8 mouse cellular contexts compared by ENCODE assay signal in genomic region chr3:79808530-79809179, GRCm38 (mm10). TPM values are rescaled to one million over a fixed set of nuclear protein-coding genes. Genes with fewer than 3 reads are reported as not detected.
DNase-seq lines count a peak whose midpoint lies in the region; ATAC-seq lines count a peak whose summit lies in the region.
"Had no signal": no experiment of that assay in that cellular context is flagged by ENCODE, and none has a peak within 500 bp of the region (broad histone marks: within the 10 kb centered on the region; RNA-seq: fewer than 3 reads in every experiment).

No protein-coding gene starts in this region.

- WGBS in hindbrain, embryonic 14.5 days, result 76% methylated on average over 9 of the region's 9 CpGs
- WGBS in neural tube, embryonic 15.5 days, result 70% methylated on average over 9 of the region's 9 CpGs

- H3K9ac ChIP-seq in hindbrain, embryonic 14.5 days, result no peak overlapping the region
- H3K9ac ChIP-seq in neural tube, embryonic 15.5 days (replicated peaks), result no peak overlapping the region
- H3K9ac ChIP-seq: heart, embryonic 15.5 days had no signal

- H3K4me2 ChIP-seq in hindbrain, embryonic 14.5 days (replicated peaks), result no peak overlapping the region
- peak overlapping the region; percentile 21; the same call in 1 of the 2 replicates for H3K4me2 ChIP-seq in neural tube, embryonic 15.5 days
- H3K4me2 ChIP-seq: heart, embryonic 15.5 days had no signal

- H3K27ac ChIP-seq in hindbrain, embryonic 14.5 days, result no peak overlapping the region
- no peak overlapping the region for H3K27ac ChIP-seq in neural tube, embryonic 15.5 days (replicated peaks)
- H3K27ac ChIP-seq: heart, embryonic 15.5 days had no signal

- no peaks in the 10 kb centered on the region for H3K4me1 ChIP-seq in hindbrain, embryonic 14.5 days (replicated peaks; ENCODE audit: control insufficient read depth, insufficient read depth, low read length)
- peaks cover under 1% of the 10 kb centered on the region for H3K4me1 ChIP-seq in neural tube, embryonic 15.5 days
- H3K4me1 ChIP-seq: heart, embryonic 15.5 days had no signal

- H3K36me3 ChIP-seq in hindbrain, embryonic 14.5 days (replicated peaks; ENCODE audit: control insufficient read depth, insufficient read depth), result no peaks in the 10 kb centered on the region
- no peaks in the 10 kb centered on the region for H3K36me3 ChIP-seq in neural tube, embryonic 15.5 days
- H3K36me3 ChIP-seq: heart, embryonic 15.5 days had no signal

- H3K9me3 ChIP-seq in hindbrain, embryonic 14.5 days (ENCODE audit: control insufficient read depth, low read length), result no peaks in the 10 kb centered on the region
- H3K9me3 ChIP-seq in neural tube, embryonic 15.5 days (replicated peaks), result no peaks in the 10 kb centered on the region
- H3K9me3 ChIP-seq: heart, embryonic 15.5 days had no signal

- intact Hi-C loops in heart, postnatal 14 days (cut with DNase I), result loop anchor here (1.0 to 2.0 kb wide), 2 partner anchors 135 to 144 kb away; no protein-coding TSS in a partner anchor

- no peaks in the 10 kb centered on the region for H3K27me3 ChIP-seq in hindbrain, embryonic 14.5 days (ENCODE audit: control insufficient read depth, insufficient read depth, low read length)
- no peaks in the 10 kb centered on the region for H3K27me3 ChIP-seq in neural tube, embryonic 15.5 days (replicated peaks)
- H3K27me3 ChIP-seq: heart, embryonic 15.5 days had no signal

- ATAC-seq in hindbrain, embryonic 14.5 days (ENCODE audit: low FRiP score), result peak; percentile 62; the same call in 1 of the 2 replicates
- peak; percentile 47; the same call in 1 of the 2 replicates for ATAC-seq in neural tube, embryonic 15.5 days (ENCODE audit: low FRiP score)

- peak; percentile 13 for DNase-seq in retina, embryonic 14.5 days (ENCODE audit: low spot score)
- DNase-seq in retina, postnatal 1 day, result no peak
- DNase-seq in adrenal gland, postnatal 36 days, result peak; percentile 57 to 63
- DNase-seq in hindbrain, embryonic 14.5 days (ENCODE audit: low spot score), result no peak
- no peak for DNase-seq in adipocyte (ENCODE audit: low spot score)
- no peak for DNase-seq in heart, postnatal 14 days

- H3K4me3 ChIP-seq in hindbrain, embryonic 14.5 days (replicated peaks; ENCODE audit: low read length), result no peak overlapping the region
- H3K4me3 ChIP-seq in neural tube, embryonic 15.5 days (replicated peaks), result no peak overlapping the region
- H3K4me3 ChIP-seq: heart, embryonic 15.5 days had no signal

RNA-seq across cellular contexts. Expression of gene Tmem144, which starts 43.9 kb away (rescaled TPM):
- 10 to 100 TPM; 14.0 to 16.4 TPM for total RNA-seq in adrenal gland, postnatal 36 days (2021)
- polyA plus RNA-seq in hindbrain, embryonic 14.5 days (2014; fragmentation: Nextera tagmentation; extraction: Ambion mirVana), result 1.2 and 2.0 TPM in 2 replicates
- 1.5 and 1.7 TPM in 2 replicates for polyA plus RNA-seq in neural tube, embryonic 15.5 days (2015; fragmentation: Nextera tagmentation; extraction: Ambion mirVana)
- 1 to 10 TPM; 6.3 to 7.9 TPM for total RNA-seq in heart, postnatal 14 days (2021)

Comparison
In these comparisons a context has a peak if more than half of its experiments do, and no peak if none do; other contexts are left out.
1. DNase-seq: peak in retina, embryonic 14.5 days (single experiment) and adrenal gland, postnatal 36 days (2 of 2); none in retina, postnatal 1 day (single experiment), hindbrain, embryonic 14.5 days (single experiment), adipocyte (single experiment) and heart, postnatal 14 days (0 of 2).